Mouse (Mus musculus) hindbrain, embryonic 13.5 days (tissue): Measurements from ENCODE around the gene Ceacam15. TPM values are rescaled to one million over a fixed set of nuclear protein-coding genes. Genes with fewer than 3 reads are reported as not detected.
"Not testable (repeated sequence)": the region's sequence is repeated elsewhere in the genome, so short reads cannot be mapped to it uniquely, and the experiment has no call there.

Experiments used
- ATAC-seq: fragments of 200-750 bp; cut with Nextera tagmentation; 2 replicates; pipeline ENCODE4 v1.8.0; 2017; ENCODE audit warnings: moderate TSS enrichment; ENCODE audit not compliant: low FRiP score
- H3K27ac ChIP-seq: fragments of 300-500 bp; sonication (generic); 2 replicates; pipeline ENCODE4 v1.5.1; 2015; ENCODE audit warnings: inconsistent platforms, mild to moderate bottlenecking, moderate library complexity
- H3K27me3 ChIP-seq: fragments of 300-500 bp; sonication (generic); 2 replicates; pipeline ENCODE4 v1.6.1; 2015; ENCODE audit warnings: mild to moderate bottlenecking, inconsistent platforms
- H3K36me3 ChIP-seq: fragments of 300-500 bp; sonication (generic); 2 replicates; pipeline ENCODE4 v1.6.1; 2015; ENCODE audit warnings: mild to moderate bottlenecking, inconsistent platforms
- H3K4me1 ChIP-seq: fragments of 300-500 bp; sonication (generic); replicated peaks from 2 replicates; pipeline ENCODE4 v1.6.1; 2015; ENCODE audit warnings: inconsistent platforms
- H3K4me2 ChIP-seq: fragments of 300-500 bp; sonication (generic); 2 replicates; pipeline ENCODE4 v1.6.1; 2015; ENCODE audit warnings: inconsistent platforms, mild to moderate bottlenecking, moderate library complexity
- H3K4me3 ChIP-seq: fragments of 300-500 bp; sonication (generic); 2 replicates; pipeline ENCODE4 v1.5.1; 2015; ENCODE audit warnings: mild to moderate bottlenecking, inconsistent platforms
- H3K9ac ChIP-seq: fragments of 300-500 bp; sonication (generic); 2 replicates; pipeline ENCODE4 v1.6.1; 2015; ENCODE audit warnings: mild to moderate bottlenecking, inconsistent platforms
- H3K9me3 ChIP-seq: fragments of 300-500 bp; sonication (generic); 2 replicates; pipeline ENCODE4 v1.6.1; 2016; ENCODE audit warnings: inconsistent platforms
- WGBS: fragments of 180-500 bp; shearing (Covaris S2); methylation state at CpG from one replicate; pipeline ENCODE4 v1.1.7; 2015; 5-methylcytosine and 5-hydroxymethylcytosine counted together
- polyA plus RNA-seq: library from polyadenylated mRNA; unstranded; fragments of >200 nt; fragmentation: Nextera tagmentation; extraction: Ambion mirVana; gene quantifications from 2 replicates; pipeline ENCODE4 v1.2.1, GENCODE M21; 2015

The Ceacam15 gene
- polyA plus RNA-seq, 1 experiment from 2014 or later: not detected

- H3K9me3 ChIP-seq, H3K27ac ChIP-seq, H3K9ac ChIP-seq, H3K4me2 ChIP-seq, H3K36me3 ChIP-seq, H3K4me1 ChIP-seq, H3K4me3 ChIP-seq, H3K27me3 ChIP-seq, ATAC-seq: not testable (repeated sequence)
- 54% methylated on average over 3 of the region's 3 CpGs for WGBS
Observed at GRCm38 (mm10) chr7:16680194-16680593, 4.7 kb upstream of the Ceacam15 start.

- not testable (repeated sequence) for H3K27ac ChIP-seq, ATAC-seq, H3K4me3 ChIP-seq, H3K9ac ChIP-seq, H3K4me1 ChIP-seq, H3K27me3 ChIP-seq, H3K4me2 ChIP-seq, H3K36me3 ChIP-seq, H3K9me3 ChIP-seq
- 68% methylated on average over 5 of the region's 5 CpGs for WGBS
Observed at GRCm38 (mm10) chr7:16674699-16675098, 806 bp downstream of the Ceacam15 start.

DNA sequence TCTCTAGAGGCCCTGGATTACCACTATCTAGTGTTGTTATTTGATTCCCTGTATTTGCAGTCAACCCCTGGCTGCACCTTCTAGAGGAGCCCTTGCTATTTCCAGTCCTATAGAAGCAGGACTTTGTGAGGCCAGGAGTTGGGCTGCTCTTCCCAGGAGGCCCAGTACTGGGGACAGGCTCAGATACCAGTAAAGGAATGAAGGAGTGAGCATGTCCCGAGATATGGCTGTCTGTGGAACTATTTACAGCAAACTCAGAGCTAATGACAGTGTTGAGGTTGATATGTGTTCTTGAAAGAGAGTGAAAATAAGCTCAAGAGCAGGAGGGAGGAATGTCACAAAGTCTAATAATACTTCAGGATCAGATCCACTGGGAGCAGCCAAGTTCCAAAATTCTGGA is 1.7 kb downstream of the Ceacam15 start:
- Histone ChIP-seq H3K4me3 (no peak overlapping the region), H3K4me1 (no peaks in the 10 kb centered on the region), H3K9ac (no peak overlapping the region), H3K27me3 (no peaks in the 10 kb centered on the region), H3K27ac (no peak overlapping the region), H3K4me2 (no peak overlapping the region), H3K36me3 (no peaks in the 10 kb centered on the region), H3K9me3 (no peaks in the 10 kb centered on the region)
- ATAC-seq: no peak
- WGBS: 84% methylated on average over 1 of the region's 1 CpGs

DNA sequence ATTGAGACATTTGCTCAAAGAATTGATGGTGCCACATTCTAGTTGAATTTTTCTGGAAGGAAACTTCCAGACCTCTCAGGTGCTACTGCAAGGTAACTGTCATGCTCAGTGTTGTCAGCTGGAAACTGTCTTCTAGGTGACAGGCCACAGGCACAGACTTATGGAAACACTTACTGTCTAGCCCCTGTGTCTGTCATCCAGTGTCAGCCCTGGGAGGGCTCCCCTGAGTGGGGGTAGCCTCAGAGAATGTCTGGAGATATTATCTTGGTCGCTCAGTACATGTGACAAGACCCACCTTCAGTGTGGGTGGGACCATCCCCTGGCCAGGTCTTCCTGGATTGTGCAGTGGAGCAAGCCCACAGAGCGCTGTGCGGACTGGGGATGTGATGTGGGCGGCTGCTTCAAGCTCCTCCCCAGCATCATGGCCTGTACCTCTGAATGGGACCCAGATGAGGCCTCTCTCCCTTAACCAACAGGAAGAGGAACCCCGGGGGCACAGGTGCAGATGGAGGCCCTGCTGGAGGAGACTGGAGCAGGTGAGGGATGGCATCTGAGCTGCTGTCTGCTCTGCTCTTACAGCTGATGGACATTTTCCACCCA is 7.1 kb downstream of the Ceacam15 start:
- not testable (repeated sequence) for H3K9me3 ChIP-seq, H3K4me2 ChIP-seq, H3K36me3 ChIP-seq, H3K27me3 ChIP-seq, H3K9ac ChIP-seq, H3K27ac ChIP-seq, H3K4me3 ChIP-seq, ATAC-seq, H3K4me1 ChIP-seq
- 73% methylated on average over 5 of the region's 5 CpGs for WGBS

- Histone ChIP-seq H3K36me3 (no peaks in the 10 kb centered on the region), H3K4me3 (no peak overlapping the region), H3K27ac (no peak overlapping the region), H3K9me3 (no peaks in the 10 kb centered on the region), H3K4me1 (no peaks in the 10 kb centered on the region), H3K4me2 (no peak overlapping the region), H3K9ac (no peak overlapping the region), H3K27me3 (no peaks in the 10 kb centered on the region)
- 71% methylated on average over 12 of the region's 12 CpGs for whole genome bisulfite sequencing
- ATAC-seq: no peak
Observed at GRCm38 (mm10) chr7:16644260-16644659, 31.2 kb downstream of the Ceacam15 start.

- H3K36me3 ChIP-seq, H3K9ac ChIP-seq, H3K4me2 ChIP-seq, H3K27me3 ChIP-seq, H3K4me1 ChIP-seq, H3K27ac ChIP-seq, ATAC-seq, H3K4me3 ChIP-seq, H3K9me3 ChIP-seq: not testable (repeated sequence)
- WGBS: 77% methylated on average over 3 of the region's 4 CpGs
Observed at GRCm38 (mm10) chr7:16643106-16643505, 32.4 kb downstream of the Ceacam15 start.

DNA sequence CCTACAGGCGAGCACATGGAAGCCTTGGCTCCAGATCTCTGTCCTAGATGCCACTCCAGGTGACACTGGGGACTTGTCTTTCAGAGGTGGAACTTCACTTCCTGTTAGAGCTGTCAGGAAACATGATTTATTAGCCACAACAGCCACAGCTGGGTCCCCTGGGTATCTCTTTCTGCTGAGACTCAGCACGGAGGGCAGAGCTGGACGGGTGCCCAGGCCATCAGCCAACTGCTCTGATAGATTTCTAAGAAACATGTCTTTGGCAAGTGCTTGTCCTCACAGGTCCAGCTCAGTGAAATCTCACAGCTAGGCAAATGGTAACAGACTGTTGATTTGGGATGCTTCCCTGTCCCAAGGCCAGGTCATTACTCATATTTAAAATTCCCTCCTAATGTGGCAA is 36.5 kb downstream of the Ceacam15 start:
- Histone ChIP-seq H3K9ac (no peak overlapping the region), H3K4me1 (peaks cover 6% of the 10 kb centered on the region; the same call in 1 of the 2 replicates), H3K36me3 (no peaks in the 10 kb centered on the region), H3K4me3 (no peak overlapping the region), H3K27ac (no peak overlapping the region), H3K9me3 (no peaks in the 10 kb centered on the region), H3K4me2 (no peak overlapping the region), H3K27me3 (no peaks in the 10 kb centered on the region)
- 35% methylated on average over 3 of the region's 3 CpGs for WGBS
- ATAC-seq: no peak

DNA sequence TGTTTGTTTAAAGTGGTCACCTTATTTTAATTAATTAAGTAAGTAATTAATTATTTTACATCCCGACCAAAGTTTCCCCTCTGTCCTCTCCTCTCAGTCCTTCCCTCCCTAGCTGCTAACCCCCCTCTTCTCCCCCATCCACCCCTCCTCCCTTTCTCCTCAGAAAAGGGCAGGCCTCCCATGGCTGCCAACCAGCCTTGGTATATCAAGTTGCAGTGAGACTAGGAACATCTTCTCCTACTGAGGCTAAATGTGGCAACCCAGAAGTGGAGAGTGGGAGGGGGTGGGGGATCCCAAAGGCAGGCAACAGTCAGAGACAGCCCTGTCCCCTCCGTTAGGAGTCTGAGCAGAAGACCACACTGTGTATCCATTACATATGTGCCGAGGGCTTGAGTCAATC is 40.4 kb downstream of the Ceacam15 start:
- H3K36me3 ChIP-seq: no peaks in the 10 kb centered on the region
- H3K27me3 ChIP-seq: no peaks in the 10 kb centered on the region
- ATAC-seq: no peak
- peaks cover 6% of the 10 kb centered on the region; the same call in 1 of the 2 replicates for H3K4me1 ChIP-seq
- WGBS: 67% methylated on average over 3 of the region's 3 CpGs
- no peak overlapping the region for H3K27ac ChIP-seq
- no peak overlapping the region for H3K4me3 ChIP-seq
- no peak overlapping the region for H3K9ac ChIP-seq
- no peak overlapping the region for H3K4me2 ChIP-seq
- H3K9me3 ChIP-seq: no peaks in the 10 kb centered on the region

DNA sequence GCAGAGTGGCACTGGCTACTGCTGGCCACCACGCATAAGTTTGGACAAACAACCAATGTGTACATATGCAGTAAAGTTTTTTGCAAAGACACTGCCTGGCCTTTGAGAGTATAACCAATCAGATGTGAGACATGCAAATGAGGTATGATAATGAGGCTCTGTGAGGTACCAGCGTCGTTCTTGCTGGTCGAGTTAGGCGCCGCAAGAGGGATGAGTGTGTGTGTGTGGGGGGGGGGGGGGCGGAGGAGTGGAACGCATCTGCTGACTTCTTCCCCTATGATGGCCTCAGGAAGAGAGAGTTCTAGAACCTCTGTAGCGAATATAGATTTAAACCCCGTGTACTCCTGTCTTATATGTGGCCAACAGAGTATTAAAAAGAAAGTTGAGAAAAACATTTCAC is 41.6 kb downstream of the Ceacam15 start:
- H3K9me3 ChIP-seq, ATAC-seq, H3K4me3 ChIP-seq, H3K4me1 ChIP-seq, H3K27ac ChIP-seq, H3K4me2 ChIP-seq, H3K9ac ChIP-seq, H3K27me3 ChIP-seq, H3K36me3 ChIP-seq: not testable (repeated sequence)
- WGBS: 16% methylated on average over 10 of the region's 10 CpGs

GRCm38 (mm10) chr7:16631932-16632331 is 43.6 kb downstream of the Ceacam15 start:
- no peaks in the 10 kb centered on the region for H3K36me3 ChIP-seq
- 73% methylated on average over 4 of the region's 4 CpGs for WGBS
- no peak overlapping the region for H3K9ac ChIP-seq
- H3K27me3 ChIP-seq: no peaks in the 10 kb centered on the region
- no peak overlapping the region for H3K4me3 ChIP-seq
- no peak for ATAC-seq
- H3K4me1 ChIP-seq: no peaks in the 10 kb centered on the region
- H3K9me3 ChIP-seq: no peaks in the 10 kb centered on the region
- H3K4me2 ChIP-seq: no peak overlapping the region
- no peak overlapping the region for H3K27ac ChIP-seq

GRCm38 (mm10) chr7:16631025-16631424 is 44.5 kb downstream of the Ceacam15 start:
- Histone ChIP-seq H3K4me3 (no peak overlapping the region), H3K9ac (no peak overlapping the region), H3K27ac (no peak overlapping the region), H3K4me2 (no peak overlapping the region), H3K36me3 (no peaks in the 10 kb centered on the region), H3K9me3 (no peaks in the 10 kb centered on the region), H3K27me3 (no peaks in the 10 kb centered on the region), H3K4me1 (no peaks in the 10 kb centered on the region)
- WGBS: 87% methylated on average over 4 of the region's 4 CpGs
- ATAC-seq: no peak

DNA sequence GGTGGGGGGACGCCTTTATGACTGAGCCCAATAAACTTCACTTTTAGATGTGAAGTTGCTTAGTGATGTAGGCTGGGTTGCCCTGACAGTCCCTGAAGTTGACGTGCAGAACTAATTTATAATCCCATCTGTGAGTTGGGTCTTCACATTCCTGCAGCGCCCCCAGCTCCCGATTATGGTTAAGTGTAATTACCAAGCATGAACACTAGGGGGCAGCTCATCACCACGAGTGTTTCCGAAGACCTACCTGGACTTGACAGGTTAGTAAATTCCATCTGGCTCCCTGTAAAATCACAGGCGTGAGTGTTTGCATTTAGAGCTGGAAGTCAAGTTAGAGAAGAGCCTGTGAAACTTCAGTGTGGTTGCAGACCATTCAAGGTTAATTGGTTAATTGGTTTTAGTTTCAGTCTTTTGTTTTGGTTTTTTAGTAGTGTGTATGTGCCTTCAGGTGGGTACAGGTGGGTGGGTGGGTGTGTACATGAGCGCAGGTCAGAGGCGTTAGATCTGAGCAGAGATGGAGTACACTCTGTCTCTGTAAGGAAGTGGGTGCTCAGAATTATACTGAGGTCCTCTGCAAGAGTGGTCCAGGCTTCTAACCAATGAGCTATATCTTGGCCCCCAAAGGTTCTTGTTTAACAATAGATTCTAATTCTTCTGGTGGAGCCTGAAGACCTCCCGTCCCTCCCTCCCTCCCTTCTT is 45.8 kb downstream of the Ceacam15 start:
- Histone ChIP-seq H3K4me1 (no peaks in the 10 kb centered on the region), H3K27ac (no peak overlapping the region), H3K4me2 (no peak overlapping the region), H3K27me3 (no peaks in the 10 kb centered on the region), H3K9me3 (no peaks in the 10 kb centered on the region), H3K9ac (no peak overlapping the region), H3K4me3 (no peak overlapping the region), H3K36me3 (no peaks in the 10 kb centered on the region)
- ATAC-seq: peak; percentile 36; the same call in 1 of the 2 replicates
- 19% methylated on average over 10 of the region's 10 CpGs for WGBS
